Mouse (Mus musculus) macrophage (primary cell): ENCODE data around the gene Foxd2. TPM values are rescaled to one million over a fixed set of nuclear protein-coding genes. Genes with fewer than 3 reads are reported as not detected.

Experiments used
- H3K27ac ChIP-seq: fragments of 350-480 bp; formaldehyde crosslinking; 2 replicates; pipeline ENCODE4 v1.9.0; 2021
- H3K36me3 ChIP-seq: fragments of 350-480 bp; formaldehyde crosslinking; 2 replicates; pipeline ENCODE4 v1.9.0; 2021; ENCODE audit errors: inconsistent target
- H3K4me3 ChIP-seq: fragments of 350-480 bp; formaldehyde crosslinking; 2 replicates; pipeline ENCODE4 v1.9.0; 2021; ENCODE audit errors: inconsistent target
- H3K79me2 ChIP-seq: fragments of 350-480 bp; formaldehyde crosslinking; 2 replicates; pipeline ENCODE4 v1.9.0; 2021; ENCODE audit errors: inconsistent target
- WGBS: methylation state at CpG from one replicate; pipeline ENCODE4 v1.1.7; 2026; ENCODE audit warnings: inconsistent platforms; ENCODE audit not compliant: missing documents; 5-methylcytosine and 5-hydroxymethylcytosine counted together
- polyA plus RNA-seq: library from polyadenylated mRNA; stranded (reverse); fragments of 250-400 nt; gene quantifications from 3 replicates; pipeline ENCODE4 v1.2.4, GENCODE M21; 2018; ENCODE audit warnings: inconsistent platforms

The Foxd2 gene
- polyA plus RNA-seq, 1 experiment from 2014 or later = 0.37 TPM

GRCm38 (mm10) chr4:114903422-114903782 is 5.3 kb downstream of the Foxd2 start:
- 25% methylated on average over 11 of the region's 11 CpGs for WGBS
- H3K4me3 ChIP-seq = no peak overlapping the region
- H3K27ac ChIP-seq = no peak overlapping the region
- H3K36me3 ChIP-seq = no peaks in the 10 kb centered on the region
- H3K79me2 ChIP-seq = no peaks in the 10 kb centered on the region

- no peak overlapping the region for H3K4me3 ChIP-seq
- WGBS = 9% methylated on average over 39 of the region's 39 CpGs
- H3K27ac ChIP-seq = no peak overlapping the region
- H3K36me3 ChIP-seq = no peaks in the 10 kb centered on the region
- H3K79me2 ChIP-seq = no peaks in the 10 kb centered on the region
Measured at GRCm38 (mm10) chr4:114902641-114903421, 5.8 kb downstream of the Foxd2 start.

GRCm38 (mm10) chr4:114901643-114902351 is 6.9 kb downstream of the Foxd2 start:
- 4% methylated on average over 42 of the region's 42 CpGs for WGBS
- Histone ChIP-seq H3K4me3 (no peak overlapping the region), H3K27ac (no peak overlapping the region)

GRCm38 (mm10) chr4:114900866-114901642 is 7.6 kb downstream of the Foxd2 start:
- 13% methylated on average over 33 of the region's 33 CpGs for WGBS
- Histone ChIP-seq H3K36me3 (no peaks in the 10 kb centered on the region), H3K4me3 (no peak overlapping the region), H3K79me2 (no peaks in the 10 kb centered on the region), H3K27ac (no peak overlapping the region)

More at GRCm38 (mm10) chr4:114901643-114902351, 6.9 kb downstream of the Foxd2 start:
- no peaks in the 10 kb centered on the region for H3K36me3 ChIP-seq
- no peaks in the 10 kb centered on the region for H3K79me2 ChIP-seq

- Histone ChIP-seq H3K4me3 (no peak overlapping the region), H3K27ac (no peak overlapping the region), H3K79me2 (no peaks in the 10 kb centered on the region), H3K36me3 (no peaks in the 10 kb centered on the region)
- WGBS = 9% methylated on average over 3 of the region's 3 CpGs
Measured at GRCm38 (mm10) chr4:114899885-114900284, 8.8 kb downstream of the Foxd2 start.

GRCm38 (mm10) chr4:114897853-114898252 is 10.8 kb downstream of the Foxd2 start:
- no peaks in the 10 kb centered on the region for H3K36me3 ChIP-seq
- H3K27ac ChIP-seq = no peak overlapping the region
- WGBS = 25% methylated on average over 3 of the region's 4 CpGs
- no peak overlapping the region for H3K4me3 ChIP-seq
- no peaks in the 10 kb centered on the region for H3K79me2 ChIP-seq

- Histone ChIP-seq H3K79me2 (no peaks in the 10 kb centered on the region), H3K27ac (no peak overlapping the region), H3K36me3 (no peaks in the 10 kb centered on the region), H3K4me3 (no peak overlapping the region)
- WGBS = 100% methylated on average over 1 of the region's 1 CpGs
Measured at GRCm38 (mm10) chr4:114882232-114882631, 26.4 kb downstream of the Foxd2 start.

GRCm38 (mm10) chr4:114876441-114876972 is 32.2 kb downstream of the Foxd2 start:
- Histone ChIP-seq H3K27ac (no peak overlapping the region), H3K79me2 (no peaks in the 10 kb centered on the region), H3K36me3 (no peaks in the 10 kb centered on the region), H3K4me3 (no peak overlapping the region)
- 79% methylated on average over 8 of the region's 8 CpGs for WGBS

GRCm38 (mm10) chr4:114869765-114870490 is 38.7 kb downstream of the Foxd2 start:
- Histone ChIP-seq H3K79me2 (no peaks in the 10 kb centered on the region), H3K27ac (no peak overlapping the region), H3K4me3 (no peak overlapping the region), H3K36me3 (no peaks in the 10 kb centered on the region)
- WGBS = 90% methylated on average over 11 of the region's 11 CpGs

- Histone ChIP-seq H3K79me2 (no peaks in the 10 kb centered on the region), H3K4me3 (no peak overlapping the region), H3K27ac (no peak overlapping the region), H3K36me3 (no peaks in the 10 kb centered on the region)
- WGBS = 69% methylated on average over 5 of the region's 5 CpGs
Measured at GRCm38 (mm10) chr4:114863166-114863565, 45.5 kb downstream of the Foxd2 start.

- Histone ChIP-seq H3K79me2 (no peaks in the 10 kb centered on the region), H3K27ac (no peak overlapping the region), H3K4me3 (no peak overlapping the region), H3K36me3 (no peaks in the 10 kb centered on the region)
- 76% methylated on average over 5 of the region's 5 CpGs for WGBS
Measured at GRCm38 (mm10) chr4:114858426-114858825, 50.2 kb downstream of the Foxd2 start.
